Mouse (Mus musculus): Measurements from ENCODE around the gene Aldh1b1. TPM values are rescaled to one million over a fixed set of nuclear protein-coding genes. Genes with fewer than 3 reads are reported as not detected.

The Aldh1b1 gene
- polyA plus RNA-seq, 1 experiment from 2014 or later, result 46.1 TPM

DNA sequence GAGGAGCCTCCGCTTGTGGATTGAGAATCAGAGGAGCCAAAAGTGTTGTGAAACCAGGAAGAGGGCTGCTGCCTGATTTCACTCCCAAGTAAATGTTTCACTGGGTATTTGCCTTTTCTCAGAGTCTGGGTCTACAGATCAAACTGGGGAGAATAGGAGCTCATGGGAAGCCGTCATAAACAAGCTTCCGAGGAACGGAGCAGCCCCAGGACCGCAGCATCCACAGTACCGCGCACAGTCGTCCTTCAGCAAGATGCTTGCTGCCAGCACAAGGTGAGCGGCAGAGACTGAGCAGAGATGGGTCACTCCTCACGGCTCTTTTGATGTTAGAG lies 50.0 kb downstream of the Aldh1b1 start:
- WGBS, result 40% methylated on average over 10 of the region's 10 CpGs
- no peak overlapping the region for H3K4me3 ChIP-seq
- H3K9me3 ChIP-seq, result no peaks in the 10 kb centered on the region
- H3K27me3 ChIP-seq (ENCODE audit: insufficient read depth, poor library complexity, severe bottlenecking), result peaks cover 77% of the 10 kb centered on the region
- no peak overlapping the region for H3K27ac ChIP-seq
- no peak for DNase-seq (ENCODE audit: low spot score)
- no peaks in the 10 kb centered on the region for H3K36me3 ChIP-seq
- peaks cover 24% of the 10 kb centered on the region for H3K4me1 ChIP-seq

DNA sequence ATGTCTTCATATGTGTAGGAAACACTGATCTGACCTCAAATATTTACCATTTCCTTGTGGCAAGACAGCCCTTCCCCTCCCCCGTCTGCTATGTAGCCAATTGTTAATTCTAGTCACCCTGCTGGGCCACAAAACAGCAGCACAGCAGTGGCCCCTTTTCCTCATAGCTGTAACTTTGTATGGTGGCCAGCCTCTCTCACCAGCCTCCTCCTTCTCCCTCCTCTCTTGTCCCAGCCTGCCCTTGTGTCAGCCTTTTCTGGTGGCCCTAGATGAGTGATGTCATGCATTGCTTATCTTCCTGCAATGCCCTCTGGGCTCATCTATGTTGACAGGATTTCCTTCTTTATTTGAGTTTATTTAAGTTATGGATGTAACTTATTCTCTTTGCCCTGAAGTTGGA lies 50.6 kb downstream of the Aldh1b1 start:
- peaks cover 76% of the 10 kb centered on the region for H3K27me3 ChIP-seq (ENCODE audit: insufficient read depth, poor library complexity, severe bottlenecking)
- DNase-seq (ENCODE audit: low spot score), result no peak
- H3K27ac ChIP-seq, result no peak overlapping the region
- no peaks in the 10 kb centered on the region for H3K9me3 ChIP-seq
- H3K4me3 ChIP-seq, result no peak overlapping the region
- H3K4me1 ChIP-seq, result peaks cover 28% of the 10 kb centered on the region
- 62% methylated on average over 1 of the region's 1 CpGs for WGBS
- no peaks in the 10 kb centered on the region for H3K36me3 ChIP-seq

DNA sequence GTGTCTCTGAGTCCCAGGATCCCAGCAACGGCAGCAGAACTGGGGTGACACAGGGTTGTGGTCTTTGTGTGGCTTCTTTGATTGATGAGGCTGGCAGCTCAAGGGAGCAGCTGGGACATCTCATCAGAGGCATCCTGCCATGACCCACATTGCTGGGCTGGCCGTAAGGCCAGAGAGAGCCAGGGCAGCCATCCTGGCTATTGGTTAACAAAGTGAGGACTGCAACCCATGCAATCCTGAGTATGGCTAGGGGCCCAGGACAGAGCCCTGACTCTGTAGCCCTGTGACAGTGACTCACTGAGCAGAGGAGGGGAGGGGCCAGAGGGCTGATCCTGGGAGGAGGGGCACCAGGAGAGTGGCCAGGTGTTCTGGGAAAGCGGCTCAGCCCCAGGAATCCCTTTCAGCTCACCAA lies 52.8 kb downstream of the Aldh1b1 start:
- DNase-seq (ENCODE audit: low spot score), result no peak
- Histone ChIP-seq H3K4me3 (no peak overlapping the region), H3K9me3 (no peaks in the 10 kb centered on the region), H3K36me3 (no peaks in the 10 kb centered on the region), H3K27me3 (ENCODE audit: insufficient read depth, poor library complexity, severe bottlenecking) (peaks cover 69% of the 10 kb centered on the region), H3K27ac (peak overlapping the region; percentile 42; the same call in 1 of the 2 replicates), H3K4me1 (peaks cover 28% of the 10 kb centered on the region)
- 22% methylated on average over 3 of the region's 3 CpGs for WGBS

DNA sequence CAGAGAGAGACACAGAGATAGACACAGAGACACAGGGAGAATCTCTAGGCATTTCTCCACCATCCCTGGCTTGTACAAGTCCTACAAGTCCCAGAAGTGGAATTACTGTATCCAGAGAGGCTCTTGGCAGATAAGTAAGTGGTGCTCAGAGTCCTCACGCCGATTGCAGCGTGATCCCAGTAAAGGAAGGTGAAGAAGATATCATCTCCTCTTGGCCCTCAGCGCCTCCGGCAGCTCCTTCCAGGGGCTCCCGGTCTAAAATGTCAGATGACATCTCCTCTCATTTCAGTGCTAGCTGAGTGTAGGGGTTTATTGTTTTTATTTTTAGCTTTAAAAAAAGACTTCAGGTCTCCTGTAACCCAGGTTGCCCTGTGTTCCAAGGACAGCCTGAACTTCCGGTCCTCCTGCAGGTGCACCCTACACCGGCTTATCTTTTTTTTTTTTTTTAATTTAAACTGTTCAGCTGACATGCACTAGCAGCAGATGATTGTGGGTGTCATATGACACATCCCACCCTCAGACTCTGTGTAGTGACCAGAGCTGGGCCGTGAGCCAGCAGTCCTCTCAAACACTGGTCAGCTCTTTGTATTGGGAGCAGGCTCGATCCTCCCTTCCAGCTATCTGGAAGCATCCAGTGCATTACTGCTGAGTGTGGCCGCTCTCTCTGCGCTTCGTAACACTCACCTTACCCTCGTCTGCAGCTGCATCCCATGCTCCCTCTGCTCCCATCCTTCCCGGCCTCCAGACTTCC lies 54.8 kb downstream of the Aldh1b1 start:
- Histone ChIP-seq H3K4me1 (peaks cover 26% of the 10 kb centered on the region), H3K27ac (no peak overlapping the region), H3K9me3 (no peaks in the 10 kb centered on the region), H3K4me3 (no peak overlapping the region), H3K27me3 (ENCODE audit: insufficient read depth, poor library complexity, severe bottlenecking) (peaks cover 59% of the 10 kb centered on the region), H3K36me3 (no peaks in the 10 kb centered on the region)
- DNase-seq (ENCODE audit: low spot score), result no peak
- 47% methylated on average over 15 of the region's 15 CpGs for WGBS

Other genes starting within 250 kb of the Aldh1b1 start
- 7.4 and 15.7 TPM in 2 replicates for gene Igfbpl1, start 27.9 kb downstream of the Aldh1b1 start, polyA plus RNA-seq (2016; fragmentation: Nextera tagmentation; extraction: Ambion mirVana)
- 0.21 and 0.55 TPM in 2 replicates for gene Stra6l, start 49.6 kb downstream of the Aldh1b1 start, polyA plus RNA-seq (2016; fragmentation: Nextera tagmentation; extraction: Ambion mirVana)
- 0.04 and 0.05 TPM in 2 replicates for gene Ccdc180, start 91.3 kb downstream of the Aldh1b1 start, polyA plus RNA-seq (2016; fragmentation: Nextera tagmentation; extraction: Ambion mirVana)
- 15.0 and 15.1 TPM in 2 replicates for gene Tdrd7, start 166.3 kb downstream of the Aldh1b1 start, polyA plus RNA-seq (2016; fragmentation: Nextera tagmentation; extraction: Ambion mirVana)
- gene Tmod1, start 239.9 kb downstream of the Aldh1b1 start, polyA plus RNA-seq (2016; fragmentation: Nextera tagmentation; extraction: Ambion mirVana), result 132 and 215 TPM in 2 replicates

Data from heart, embryonic 10.5 days (tissue).